In the genomic region with DNA sequence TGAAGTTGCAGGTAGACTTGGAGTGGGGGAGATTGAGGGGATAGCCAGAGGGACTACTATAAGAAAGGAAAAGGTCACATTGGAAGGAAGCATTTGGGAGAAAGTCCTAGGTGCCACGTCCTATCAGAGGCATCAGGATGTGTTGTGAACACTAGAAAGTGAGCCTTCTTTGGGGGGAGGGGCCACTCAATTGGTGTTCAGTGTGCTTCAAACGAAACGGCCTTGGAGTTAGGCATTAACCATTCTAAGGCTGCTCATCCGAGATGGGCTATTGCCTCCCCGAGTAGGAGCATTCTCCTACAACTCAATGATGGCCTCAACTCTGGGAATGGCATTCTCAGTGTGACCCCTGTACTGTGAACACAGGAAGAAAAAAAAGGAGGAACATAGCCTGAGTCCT, we compare ENCODE assay signal across 13 mouse cellular contexts. TPM values are rescaled to one million over a fixed set of nuclear protein-coding genes. Genes with fewer than 3 reads are reported as not detected.
A peak's percentile ranks its signal among the peaks of the same experiment; 100 is the strongest.
DNase-seq lines count a peak whose midpoint lies in the region; ATAC-seq lines count a peak whose summit lies in the region.
"Had no signal": no experiment of that assay in that cellular context is flagged by ENCODE, and none has a peak within 500 bp of the region (broad histone marks: within the 10 kb centered on the region; RNA-seq: fewer than 3 reads in every experiment).

No protein-coding gene starts in this region.

- peaks cover 21% of the 10 kb centered on the region for H3K4me1 ChIP-seq in kidney, embryonic 14.5 days (ENCODE audit: control insufficient read depth, insufficient read depth, low read length)
- peaks cover 33% of the 10 kb centered on the region for H3K4me1 ChIP-seq in brown adipose tissue, adult 24 weeks (ENCODE audit: control insufficient read depth, insufficient read depth, insufficient read length, low read length)
- H3K4me1 ChIP-seq in liver, embryonic 11.5 days (replicated peaks; ENCODE audit: control insufficient read depth, insufficient read depth, low read length) = peaks cover 8% of the 10 kb centered on the region
- H3K4me1 ChIP-seq in forebrain, embryonic 13.5 days = 0 out of 2 replicates have a peak, but pooled peaks cover 3% of the 10 kb centered on the region

- ATAC-seq in kidney, embryonic 14.5 days (ENCODE audit: low FRiP score, low TSS enrichment) = peak; percentile 48; the same call in 1 of the 2 replicates
- no peak for ATAC-seq in liver, embryonic 11.5 days (replicated peaks; ENCODE audit: low FRiP score)
- ATAC-seq in forebrain, embryonic 13.5 days = no peak

- WGBS in kidney, embryonic 14.5 days = 32% methylated on average over 5 of the region's 5 CpGs
- WGBS in liver, embryonic 11.5 days = 47% methylated on average over 5 of the region's 5 CpGs
- 77% methylated on average over 5 of the region's 5 CpGs for WGBS in forebrain, embryonic 13.5 days

- DNase-seq in kidney, adult 9 months = no peak
- DNase-seq in ES-CJ7 (ENCODE audit: low read depth, low spot score) = peak; percentile 21
- DNase-seq in liver, embryonic 11.5 days (ENCODE audit: low spot score) = no peak
- no peak for DNase-seq in gastrocnemius, postnatal 14 days
- no peak for DNase-seq in ovary, postnatal 36 days (ENCODE audit: low spot score)
- DNase-seq: adrenal gland, adult 2 months; cerebellum, adult 8-10 months; spleen, adult 18-20 months had no signal

- H3K4me3 ChIP-seq in kidney, embryonic 14.5 days (ENCODE audit: low read length) = no peak overlapping the region
- H3K4me3 ChIP-seq in brown adipose tissue, adult 24 weeks (ENCODE audit: insufficient read depth, low read depth, low read length) = no peak overlapping the region
- H3K4me3 ChIP-seq in liver, embryonic 11.5 days (ENCODE audit: low read depth, low read length) = no peak overlapping the region
- H3K4me3 ChIP-seq in forebrain, embryonic 13.5 days = no peak overlapping the region

- intact Hi-C loops in gastrocnemius, postnatal 14 days (cut with DNase I; ENCODE audit: low total_unique reads) = loop anchor here (10.0 kb wide), 1 partner anchor 52 kb away; no protein-coding TSS in a partner anchor

- H3K4me2 ChIP-seq in kidney, embryonic 14.5 days (replicated peaks; ENCODE audit: low read depth, low read length) = no peak overlapping the region
- peak overlapping the region; percentile 18; the same call in 1 of the 2 replicates for H3K4me2 ChIP-seq in liver, embryonic 11.5 days
- no peak overlapping the region for H3K4me2 ChIP-seq in forebrain, embryonic 13.5 days

- H3K9ac ChIP-seq in kidney, embryonic 14.5 days (ENCODE audit: low read depth, low read length) = no peak overlapping the region
- no peak overlapping the region for H3K9ac ChIP-seq in liver, embryonic 11.5 days (ENCODE audit: low read depth, low read length)
- no peak overlapping the region for H3K9ac ChIP-seq in forebrain, embryonic 13.5 days

- H3K36me3 ChIP-seq in kidney, embryonic 14.5 days (ENCODE audit: control insufficient read depth, insufficient read depth, low read length) = no peaks in the 10 kb centered on the region
- no peaks in the 10 kb centered on the region for H3K36me3 ChIP-seq in liver, embryonic 11.5 days (ENCODE audit: control insufficient read depth, insufficient read depth, low read length)
- H3K36me3 ChIP-seq in forebrain, embryonic 13.5 days (ENCODE audit: poor library complexity, severe bottlenecking) = no peaks in the 10 kb centered on the region
- H3K36me3 ChIP-seq: G1E had no signal

- H3K27me3 ChIP-seq in kidney, embryonic 14.5 days (ENCODE audit: control insufficient read depth, insufficient read depth, low read length) = no peaks in the 10 kb centered on the region
- H3K27me3 ChIP-seq in liver, embryonic 11.5 days (replicated peaks; ENCODE audit: control insufficient read depth, insufficient read depth, low read length) = no peaks in the 10 kb centered on the region
- no peaks in the 10 kb centered on the region for H3K27me3 ChIP-seq in forebrain, embryonic 13.5 days

- H3K9me3 ChIP-seq in kidney, embryonic 14.5 days (ENCODE audit: control insufficient read depth, low read length) = no peaks in the 10 kb centered on the region
- H3K9me3 ChIP-seq in liver, embryonic 11.5 days (ENCODE audit: control insufficient read depth, low read length) = no peaks in the 10 kb centered on the region
- no peaks in the 10 kb centered on the region for H3K9me3 ChIP-seq in forebrain, embryonic 13.5 days (replicated peaks)
- H3K9me3 ChIP-seq: G1E had no signal

- H3K27ac ChIP-seq in kidney, embryonic 14.5 days (ENCODE audit: low read depth, low read length) = peak overlapping the region; percentile 30; the same call in 1 of the 2 replicates
- peak overlapping the region; percentile 23; the same call in 1 of the 2 replicates for H3K27ac ChIP-seq in brown adipose tissue, adult 24 weeks (replicated peaks; ENCODE audit: low read depth, low read length)
- H3K27ac ChIP-seq in liver, embryonic 11.5 days (ENCODE audit: low read depth, low read length) = peak overlapping the region; percentile 42; the same call in 1 of the 2 replicates
- no peak overlapping the region for H3K27ac ChIP-seq in forebrain, embryonic 13.5 days

RNA-seq across cellular contexts. Expression of gene Rpl27a, which starts 43.7 kb away (rescaled TPM):
- 165 and 201 TPM in 2 replicates for polyA plus RNA-seq in kidney, embryonic 14.5 days (2014; fragmentation: Nextera tagmentation; extraction: Ambion mirVana)
- 113 and 190 TPM in 2 replicates for polyA plus RNA-seq in brown adipose tissue, adult 24 weeks (2012; ENCODE audit: insufficient read depth, insufficient read length, missing spikeins)
- polyA plus RNA-seq in liver, embryonic 11.5 days (2014; fragmentation: Nextera tagmentation; extraction: Ambion mirVana) = 184 and 208 TPM in 2 replicates
- 106 TPM in 2 replicates for polyA plus RNA-seq in forebrain, embryonic 13.5 days (2015; fragmentation: Nextera tagmentation; extraction: Ambion mirVana)
- 100 to 1,000 TPM; 105 to 116 TPM for total RNA-seq in gastrocnemius, postnatal 14 days (2021)

RNA-seq across cellular contexts. Expression of gene Trim66, which starts 54.7 kb away (rescaled TPM):
- 0.04 TPM in 1 of 2 replicates, not detected in the other for polyA plus RNA-seq in kidney, embryonic 14.5 days (2014; fragmentation: Nextera tagmentation; extraction: Ambion mirVana)
- polyA plus RNA-seq in brown adipose tissue, adult 24 weeks (2012; ENCODE audit: insufficient read depth, insufficient read length, missing spikeins) = 0.38 TPM in 1 of 2 replicates, not detected in the other
- 0.01 and 0.11 TPM in 2 replicates for polyA plus RNA-seq in liver, embryonic 11.5 days (2014; fragmentation: Nextera tagmentation; extraction: Ambion mirVana)
- polyA plus RNA-seq in forebrain, embryonic 13.5 days (2015; fragmentation: Nextera tagmentation; extraction: Ambion mirVana) = 0.34 and 0.46 TPM in 2 replicates
- total RNA-seq in gastrocnemius, postnatal 14 days (2021) = under 1 TPM; 0.18 to 0.20 TPM
- total RNA-seq: megakaryocyte-erythroid progenitor cell, adult 5-6 weeks had no signal
